Mouse (Mus musculus) cerebellum, adult 2 months (tissue): ENCODE data around the gene Map2.

Experiments
- CTCF ChIP-seq: fragments of 200-500 bp; IDR thresholded peaks from 2 replicates; pipeline ENCODE4 v1.5.1; 2011; ENCODE audit warnings: low read depth, mild to moderate bottlenecking, control low read depth, low read length, moderate library complexity, borderline replicate concordance; ENCODE audit not compliant: insufficient read depth
- POLR2A ChIP-seq: fragments of 200-500 bp; IDR thresholded peaks from 2 replicates; pipeline ENCODE4 v1.6.1; 2011; ENCODE audit warnings: low read length, control low read depth, borderline replicate concordance; ENCODE audit not compliant: insufficient read depth

- TF ChIP-seq POLR2A (no peak), CTCF (no peak)
These were observed 107.4 kb downstream of the Map2 start for GRCm38 (mm10) chr1:66282447-66282846.
